Mouse (Mus musculus) MEL (cell line): ENCODE measurements around the gene Prrc2b.

ENCODE experiments used
- EP300 ChIP-seq, 2 experiments: IDR thresholded peaks; 2 replicates each; pipeline ENCODE4 v1.6.1; 2011; ENCODE audit warnings: improper control_type of control experiment in 2 of 2, low read length in 2 of 2, low read depth in 1 of 2, mild to moderate bottlenecking in 1 of 2
- POLR2A ChIP-seq, 2 experiments: IDR thresholded peaks; 2 replicates each; pipeline ENCODE4 v1.6.1; 2011 to 2012; ENCODE audit warnings: low read length in 2 of 2, mild to moderate bottlenecking in 2 of 2, control low read depth in 1 of 2, improper control_type of control experiment in 1 of 2, low read depth in 1 of 2, moderate library complexity in 1 of 2; ENCODE audit not compliant: control insufficient read depth in 1 of 2, insufficient read depth in 1 of 2, poor library complexity in 1 of 2
- TCF12 ChIP-seq: IDR thresholded peaks from 2 replicates; pipeline ENCODE4 v1.6.1; 2014; ENCODE audit warnings: low read depth, mild to moderate bottlenecking, inconsistent platforms, low read length, improper control_type of control experiment, moderate library complexity

- no peak for TF ChIP-seq EP300 (IDR thresholded peaks at IDR 0.05; ENCODE audit: low read depth in 1 of 2, low read length in 2 of 2)
- no peak for TF ChIP-seq TCF12
- no peak for TF ChIP-seq POLR2A (IDR thresholded peaks at IDR 0.05; ENCODE audit: control insufficient read depth in 1 of 2, insufficient read depth in 1 of 2, low read depth in 1 of 2, low read length in 2 of 2, poor library complexity in 1 of 2)
These were observed 26.6 kb downstream of the Prrc2b start for GRCm38 (mm10) chr2:32177397-32178060.
